Mouse (Mus musculus) olfactory bulb, adult 2 months (tissue): ENCODE measurements around the gene Snurf. TPM values are rescaled to one million over a fixed set of nuclear protein-coding genes. Genes with fewer than 3 reads are reported as not detected.

Experiments
- H3K27ac ChIP-seq: fragments of 200-500 bp; 2 replicates; pipeline ENCODE4 v1.5.1; 2012; ENCODE audit warnings: low read depth, low read length; ENCODE audit not compliant: insufficient read depth
- H3K4me1 ChIP-seq: fragments of 200-500 bp; 2 replicates; pipeline ENCODE4 v1.6.1; 2012; ENCODE audit warnings: low read length; ENCODE audit not compliant: control insufficient read depth, insufficient read depth
- H3K4me3 ChIP-seq: fragments of 200-500 bp; 2 replicates; pipeline ENCODE4 v1.5.1; 2012; ENCODE audit warnings: mild to moderate bottlenecking, low read depth, low read length, moderate library complexity; ENCODE audit not compliant: insufficient read depth
- CTCF ChIP-seq: fragments of 200-500 bp; IDR thresholded peaks from 2 replicates; pipeline ENCODE4 v1.5.1; 2012; ENCODE audit warnings: low read depth, mild to moderate bottlenecking, low read length, moderate library complexity; ENCODE audit not compliant: insufficient read depth
- POLR2A ChIP-seq: fragments of 200-500 bp; IDR thresholded peaks from 2 replicates; pipeline ENCODE4 v1.6.1; 2012; ENCODE audit warnings: mild to moderate bottlenecking, low read depth, low read length, moderate library complexity; ENCODE audit not compliant: insufficient read depth
- WGBS: fragments of 180-500 bp; shearing (Covaris S2); methylation state at CpG from one replicate; pipeline ENCODE4 v1.1.7; 2018; 5-methylcytosine and 5-hydroxymethylcytosine counted together
- polyA plus RNA-seq: library from polyadenylated mRNA; stranded (reverse); fragments of >200 nt; gene quantifications from 2 replicates; pipeline ENCODE4 v1.2.4, GENCODE M21; 2012; ENCODE audit warnings: low replicate concordance; ENCODE audit not compliant: missing spikeins, insufficient read depth, insufficient read length

The Snurf gene
- polyA plus RNA-seq = 2,512 TPM in 1 of 2 replicates, not detected in the other

DNA sequence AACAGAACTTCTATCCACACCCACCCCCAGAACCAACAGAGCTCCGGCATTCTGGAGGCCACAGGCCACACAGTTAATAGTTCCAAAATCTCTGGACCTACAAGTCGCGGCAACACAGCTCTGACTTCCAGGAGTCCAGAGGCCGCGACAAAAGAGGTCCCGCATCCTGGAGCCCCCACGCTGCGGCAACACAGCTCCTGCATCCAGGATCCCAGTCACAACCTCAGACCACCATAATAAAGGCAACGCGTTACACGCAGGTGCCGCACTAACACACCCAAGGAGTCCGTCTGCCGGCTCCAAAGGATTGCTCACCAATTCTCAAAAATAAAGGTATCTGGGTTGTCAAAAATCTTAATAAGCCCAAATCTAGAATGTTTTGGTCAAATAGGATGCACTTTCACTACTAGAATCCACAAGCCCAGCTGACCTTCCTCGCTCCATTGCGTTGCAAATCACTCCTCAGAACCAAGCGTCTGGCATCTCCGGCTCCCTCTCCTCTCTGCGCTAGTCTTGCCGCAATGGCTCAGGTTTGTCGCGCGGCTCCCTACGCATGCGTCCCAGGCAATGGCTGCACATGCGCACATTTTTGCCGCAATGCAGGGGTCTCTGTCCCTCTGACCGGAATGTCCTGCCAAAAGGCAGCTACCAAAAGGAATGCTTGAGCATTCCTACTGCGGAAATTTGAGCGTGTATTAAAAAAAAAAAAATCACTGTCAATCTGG is at the start of gene Snurf, which contains the start of gene Gm38393:
Gene Snurf, minus strand, starts transcription at position 444 of the 725 bp plus-strand sequence.
Gene Gm38393, minus strand, starts transcription at position 459 of the 725 bp plus-strand sequence.
- Histone ChIP-seq H3K27ac (peak within 1 kb of the TSS; percentile 67), H3K4me1 (no peaks in the 10 kb centered on the region), H3K4me3 (peak within 1 kb of the TSS; percentile 58)
- peak; percentile 63; the same call in 1 of the 2 replicates for TF ChIP-seq POLR2A
- no peak for TF ChIP-seq CTCF
- 46% methylated on average over 30 of the region's 30 CpGs for WGBS

DNA sequence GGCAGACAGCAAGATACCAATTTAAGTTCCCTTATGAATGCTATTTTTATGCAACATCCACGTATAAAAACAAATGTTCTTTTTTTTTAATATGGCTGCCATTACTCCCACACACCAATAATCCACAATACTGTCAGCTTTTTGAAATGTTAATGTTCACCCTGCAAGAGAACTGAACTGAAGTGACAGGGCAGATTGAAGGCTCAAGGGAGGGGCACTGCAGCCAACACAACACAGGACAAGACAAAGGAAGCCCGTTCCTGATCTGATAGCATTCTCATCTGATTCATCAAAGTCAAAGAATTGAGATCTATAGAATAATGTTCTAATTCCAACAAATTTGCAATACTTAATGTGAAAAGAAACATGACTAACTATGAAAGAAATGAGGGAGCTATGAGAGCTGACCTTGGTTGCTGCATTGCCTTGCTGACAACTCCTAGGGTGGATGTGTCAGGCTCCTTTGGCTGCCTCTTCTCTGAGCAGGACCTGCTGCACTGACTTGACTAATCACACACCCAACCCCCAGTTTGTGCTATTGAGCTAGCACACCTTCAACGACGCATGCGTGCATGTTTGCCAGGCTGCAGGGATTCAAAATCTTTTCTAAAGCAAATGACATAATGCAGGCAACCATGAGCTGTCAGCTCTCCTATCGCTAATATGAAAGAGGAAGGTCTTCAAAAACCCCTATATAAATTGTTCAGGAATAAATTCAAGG is 42.8 kb upstream of the Snurf start:
- 58% methylated on average over 6 of the region's 6 CpGs for WGBS
- H3K4me1 ChIP-seq = no peaks in the 10 kb centered on the region
- TF ChIP-seq CTCF (no peak), POLR2A (no peak)
- no peak overlapping the region for H3K27ac ChIP-seq
- H3K4me3 ChIP-seq = no peak overlapping the region

DNA sequence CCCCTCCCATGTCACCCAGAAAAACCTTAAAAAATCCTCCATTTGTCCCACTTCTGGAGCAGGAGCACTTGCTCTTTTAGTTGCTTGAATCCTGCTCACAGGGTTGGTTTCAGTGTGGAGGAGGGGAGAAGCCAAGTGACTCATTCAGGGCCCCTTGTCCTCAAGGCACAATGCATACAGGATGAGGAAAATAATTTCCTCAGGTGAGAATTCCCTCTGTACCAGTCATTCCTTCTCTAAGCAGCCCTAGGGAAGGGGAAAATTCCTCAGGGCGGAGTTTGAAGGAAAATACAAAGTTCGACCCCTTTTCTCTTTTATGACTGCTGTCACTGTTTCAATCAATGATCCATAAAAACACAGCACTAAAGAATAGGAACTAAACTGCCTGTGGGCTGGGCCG is 8.3 kb upstream of the Snurf start:
- H3K27ac ChIP-seq = no peak overlapping the region
- H3K4me1 ChIP-seq = no peaks in the 10 kb centered on the region
- 69% methylated on average over 3 of the region's 3 CpGs for WGBS
- no peak overlapping the region for H3K4me3 ChIP-seq
- TF ChIP-seq CTCF (no peak), POLR2A (no peak)

DNA sequence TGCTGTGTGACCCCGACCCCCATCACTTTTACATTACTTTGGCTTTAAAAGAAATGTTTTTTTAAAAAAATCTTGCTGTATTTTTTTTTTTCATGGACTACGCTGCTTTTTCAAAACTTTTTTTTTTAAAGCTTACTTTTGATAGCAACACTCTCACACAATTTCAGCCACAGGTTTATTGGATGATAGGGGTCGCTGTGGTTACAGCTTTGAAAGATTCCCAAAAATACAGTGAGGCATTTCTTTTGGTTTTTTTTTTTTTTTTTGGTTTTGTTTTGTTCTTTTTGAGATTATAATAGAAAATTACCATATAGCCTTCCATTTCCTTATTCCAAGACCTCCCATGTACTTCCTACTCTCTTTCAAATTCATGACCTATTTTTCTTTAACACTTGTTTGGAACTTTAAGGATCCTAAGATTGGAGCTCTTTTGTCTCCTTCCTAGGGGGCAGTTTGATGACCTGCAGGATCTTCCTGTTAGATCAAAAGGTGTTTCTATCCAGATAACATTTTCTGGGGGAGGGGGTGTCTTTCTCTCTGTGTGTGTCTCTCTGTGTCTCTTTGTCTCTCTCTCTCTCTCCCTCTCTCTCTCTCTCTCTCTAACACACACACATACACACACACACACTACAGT is 3.0 kb upstream of the Snurf start:
- 37% methylated on average over 3 of the region's 3 CpGs for WGBS
- TF ChIP-seq CTCF (no peak), POLR2A (no peak)
- H3K4me1 ChIP-seq = no peaks in the 10 kb centered on the region
- no peak overlapping the region for H3K4me3 ChIP-seq
- no peak overlapping the region for H3K27ac ChIP-seq

DNA sequence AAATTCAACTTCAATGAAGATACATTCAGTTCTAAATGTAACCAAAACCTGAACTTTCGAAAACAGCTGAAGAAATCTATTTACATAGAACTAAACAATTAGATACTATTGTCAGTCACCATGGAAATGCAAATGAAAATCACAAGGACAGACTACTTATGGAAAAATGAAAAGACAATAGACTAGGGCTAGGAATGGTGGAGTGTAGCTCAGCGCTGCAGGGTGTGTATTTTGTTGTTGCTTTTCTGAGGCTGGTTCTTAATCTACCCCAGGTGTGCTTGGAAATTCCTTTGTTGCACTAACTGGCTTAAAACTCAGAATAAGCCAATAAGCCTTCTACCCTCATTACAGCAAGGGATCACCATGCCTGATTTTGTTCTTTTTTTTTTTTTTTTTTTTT is 1.4 kb upstream of the Snurf start:
- 50% methylated on average over 2 of the region's 2 CpGs for WGBS
- Histone ChIP-seq H3K27ac (no peak overlapping the region), H3K4me3 (no peak overlapping the region), H3K4me1 (no peaks in the 10 kb centered on the region)
- TF ChIP-seq POLR2A (no peak), CTCF (no peak)

DNA sequence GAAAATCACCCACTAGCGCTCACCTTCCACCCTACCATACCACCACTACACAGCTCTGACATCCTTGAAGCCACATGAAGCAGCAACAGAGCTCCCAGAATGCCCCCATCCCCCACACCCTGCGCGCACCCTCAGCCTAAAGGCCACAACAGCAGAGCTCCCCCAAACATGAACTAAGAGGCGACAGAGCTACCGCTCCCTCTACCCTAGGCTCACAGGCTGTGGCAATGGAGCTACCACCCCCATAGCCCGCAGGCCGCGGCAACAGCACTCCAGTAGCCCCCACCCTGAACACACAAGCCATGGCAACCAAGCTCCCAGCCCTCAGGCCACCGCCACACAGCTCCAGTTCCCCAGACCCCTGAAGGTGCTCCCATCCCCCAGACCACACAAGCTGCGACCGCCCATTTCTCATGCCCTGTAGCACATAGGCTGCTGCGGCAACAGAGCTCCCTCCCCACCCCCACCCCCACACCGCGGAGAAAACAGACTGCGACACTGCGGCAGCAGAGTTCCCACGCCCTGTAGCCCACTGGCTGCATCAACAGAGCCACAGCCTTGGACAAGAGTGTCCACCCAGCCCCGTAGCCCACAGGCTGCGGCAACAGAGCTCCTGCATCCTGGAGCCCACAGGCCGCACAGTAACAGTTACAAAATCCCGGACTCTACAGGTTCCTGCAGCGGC is 786 bp downstream of the Snurf start:
- Histone ChIP-seq H3K4me3 (peak overlapping the region; percentile 58), H3K4me1 (no peaks in the 10 kb centered on the region), H3K27ac (peak overlapping the region; percentile 67)
- 48% methylated on average over 22 of the region's 22 CpGs for WGBS
- TF ChIP-seq POLR2A (no peak), CTCF (no peak)

DNA sequence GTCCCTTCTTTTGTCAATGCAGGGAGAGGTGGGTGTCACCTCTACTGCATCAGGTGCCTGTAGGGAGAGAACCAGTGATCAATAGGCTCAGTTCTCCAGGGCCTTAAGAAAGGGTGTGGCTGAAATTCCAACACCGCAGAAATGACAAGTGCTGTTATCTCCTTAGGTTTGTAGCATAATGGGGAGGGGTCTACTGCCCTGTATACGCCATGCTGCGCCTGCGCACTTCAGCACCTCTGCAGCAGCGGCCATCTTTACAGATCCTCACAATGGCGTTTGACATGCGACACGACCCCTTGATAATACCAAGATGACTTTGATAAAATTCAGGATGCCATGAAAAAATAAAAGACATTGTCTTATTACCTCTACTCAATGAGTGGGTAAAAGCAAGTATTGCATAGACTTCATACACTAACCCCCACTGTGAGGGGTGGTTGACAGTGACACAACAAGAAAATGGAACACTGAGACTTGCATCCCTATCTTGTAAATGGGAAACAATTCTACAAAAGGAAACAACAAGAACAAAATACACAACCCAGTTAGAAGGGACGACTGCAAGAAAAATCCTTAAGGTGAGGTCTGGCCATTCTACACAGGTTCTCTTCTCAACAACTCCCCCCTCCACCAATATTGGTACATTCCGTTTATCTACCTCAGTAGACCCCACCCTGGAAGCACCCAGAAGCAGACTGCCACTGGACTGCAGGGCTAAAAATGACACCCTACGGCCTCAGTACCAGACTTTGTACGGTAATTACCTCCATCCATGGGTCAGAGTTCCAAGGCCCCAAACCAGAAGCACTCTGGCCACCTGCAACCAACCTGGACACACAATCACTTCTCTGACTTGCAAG is 1.6 kb downstream of the Snurf start:
- peak overlapping the region; percentile 58 for H3K4me3 ChIP-seq
- TF ChIP-seq CTCF (no peak), POLR2A (no peak)
- 51% methylated on average over 12 of the region's 12 CpGs for WGBS
- peak overlapping the region; percentile 67 for H3K27ac ChIP-seq
- H3K4me1 ChIP-seq = no peaks in the 10 kb centered on the region

DNA sequence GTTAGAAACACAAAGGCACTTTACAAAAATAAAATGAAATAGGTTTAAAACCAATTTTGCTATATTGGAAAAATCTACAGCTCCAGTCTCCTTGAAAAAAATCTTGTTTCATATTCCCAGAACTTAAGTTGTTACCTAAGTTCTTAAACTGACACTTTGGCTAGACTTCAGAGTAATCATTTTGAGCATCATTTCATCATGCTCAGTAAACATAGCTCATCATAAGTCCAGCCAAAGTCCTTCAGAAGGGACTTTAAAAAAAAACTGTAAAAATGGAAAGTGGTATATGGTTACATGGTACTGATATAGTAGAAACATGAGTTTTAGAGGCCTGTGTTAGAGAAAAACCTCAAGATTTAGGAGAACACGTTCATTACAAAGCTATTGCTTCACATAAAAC is 26.2 kb downstream of the Snurf start:
- no peak overlapping the region for H3K27ac ChIP-seq
- H3K4me3 ChIP-seq = no peak overlapping the region
- WGBS = 58% methylated on average over 1 of the region's 1 CpGs
- no peaks in the 10 kb centered on the region for H3K4me1 ChIP-seq
- TF ChIP-seq POLR2A (no peak), CTCF (no peak)

Other genes with a start within 250 kb of the Snurf start
- not detected in 2 replicates for gene Gm38393, start within 50 bp of the Snurf start, polyA plus RNA-seq
- gene Snrpn, start 135.2 kb upstream of the Snurf start, polyA plus RNA-seq = not detected in 2 replicates